Mouse (Mus musculus): ENCODE data around the gene Cers4.

The Cers4 gene

GRCm38 (mm10) chr8:4492851-4493685, at the start of gene Cers4:
Cers4 (plus strand) TSS chr8:4493026.
- DNase-seq (ENCODE audit: low spot score): peak; percentile 68

GRCm38 (mm10) chr8:4458165-4458564, 34.7 kb upstream of the Cers4 start:
- DNase-seq (ENCODE audit: low spot score): no peak

- no peak for DNase-seq (ENCODE audit: low spot score)
Observed at GRCm38 (mm10) chr8:4463061-4463460, 29.8 kb upstream of the Cers4 start.

DNA sequence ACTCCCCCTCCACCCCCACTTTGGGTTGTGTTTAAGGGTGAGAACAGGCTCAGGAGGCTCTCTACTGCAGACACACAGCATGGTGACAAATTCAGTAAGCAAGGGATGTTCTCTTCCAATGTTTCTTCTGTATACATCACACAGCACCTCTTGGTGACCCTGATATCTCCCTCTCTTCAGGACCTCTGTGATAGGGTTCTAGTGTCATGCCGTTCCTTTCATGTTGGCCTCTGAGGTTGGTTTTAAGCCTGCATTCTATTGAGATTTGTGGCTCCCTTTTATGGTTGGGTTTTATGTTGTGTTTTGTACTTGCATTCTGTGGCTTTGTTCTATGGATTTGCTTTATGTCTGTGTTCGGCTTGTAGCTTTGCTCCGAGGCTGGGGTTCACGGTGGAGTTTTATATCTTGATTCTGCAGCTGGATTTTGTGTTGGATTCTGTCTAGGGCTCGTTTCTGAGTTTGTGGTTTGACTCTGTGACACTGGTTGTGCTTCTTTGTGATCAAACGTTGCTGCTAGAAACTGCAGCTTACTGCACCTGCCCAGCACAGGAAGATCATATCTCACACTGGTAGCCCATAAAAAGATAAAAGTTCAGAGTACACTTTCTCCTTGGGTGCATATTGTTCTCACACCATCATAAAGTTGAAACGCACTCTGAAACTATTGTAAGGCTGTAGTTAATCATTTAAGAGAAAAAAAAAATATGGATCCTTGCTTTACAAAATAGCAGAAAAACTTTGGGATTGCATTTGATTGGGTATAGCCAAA, 18.2 kb upstream of the Cers4 start:
- no peak for DNase-seq (ENCODE audit: low spot score)

DNA sequence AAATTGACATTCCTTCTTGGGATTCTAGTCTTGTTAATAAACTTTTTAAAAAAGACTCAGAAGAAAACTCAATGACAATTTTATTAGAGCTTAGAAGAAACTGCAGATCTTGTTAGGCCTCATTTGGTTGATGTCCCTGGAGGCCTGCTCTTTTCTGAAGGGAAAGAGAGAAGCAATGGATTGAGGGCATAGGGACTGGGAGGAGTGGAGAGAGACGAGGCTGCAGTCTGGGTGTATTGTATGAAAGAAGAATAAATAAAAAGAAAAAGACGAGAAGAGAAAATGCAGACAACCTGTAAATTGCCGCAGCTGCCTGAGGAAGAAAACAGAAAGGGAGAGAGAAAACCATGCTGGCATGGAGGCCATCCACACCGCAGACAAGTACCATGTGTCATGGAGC, 11.7 kb upstream of the Cers4 start:
- DNase-seq (ENCODE audit: low spot score): no peak

DNA sequence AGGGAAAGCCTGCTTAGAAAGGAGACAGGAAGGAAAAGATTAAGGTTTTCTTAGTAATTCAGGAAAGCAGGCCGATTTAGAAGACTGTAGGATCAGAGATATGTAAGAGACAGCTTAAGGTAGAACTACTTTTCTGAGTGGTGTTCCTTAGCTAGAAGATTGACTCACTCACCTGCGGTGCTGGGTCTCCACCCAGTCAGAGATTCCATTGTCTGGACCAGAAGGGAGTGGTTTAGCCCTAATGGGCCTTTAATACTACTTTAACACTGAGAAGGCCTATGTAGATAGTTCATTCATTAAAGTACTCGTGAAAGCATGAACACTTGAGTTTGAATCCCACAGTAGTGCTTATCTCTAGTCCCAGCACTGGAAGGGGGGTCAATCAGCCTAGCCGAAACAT, 11.2 kb upstream of the Cers4 start:
- DNase-seq (ENCODE audit: low spot score): no peak

- no peak for DNase-seq (ENCODE audit: low spot score)
Observed at GRCm38 (mm10) chr8:4482501-4482900, 10.3 kb upstream of the Cers4 start.

DNA sequence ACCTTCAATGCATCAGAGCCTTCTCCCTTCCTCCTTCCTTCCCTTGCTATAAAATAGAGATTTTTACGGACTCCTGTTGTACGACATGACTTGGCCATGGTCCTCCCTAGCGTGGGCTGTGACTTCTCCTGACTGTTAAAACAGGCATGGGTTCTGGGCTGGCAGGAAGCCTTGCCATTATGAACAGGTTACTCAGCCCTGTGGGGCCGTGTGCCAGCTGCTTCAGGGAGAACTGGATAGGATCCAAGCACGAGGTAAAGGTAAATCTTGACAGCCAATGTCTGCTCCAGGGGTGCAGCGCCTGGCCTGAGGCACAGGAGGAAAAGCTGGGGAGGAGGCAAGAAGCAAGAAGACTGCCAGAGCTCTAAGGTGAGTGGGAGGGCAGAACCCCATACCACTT, 9.5 kb upstream of the Cers4 start:
- DNase-seq (ENCODE audit: low spot score): no peak

DNA sequence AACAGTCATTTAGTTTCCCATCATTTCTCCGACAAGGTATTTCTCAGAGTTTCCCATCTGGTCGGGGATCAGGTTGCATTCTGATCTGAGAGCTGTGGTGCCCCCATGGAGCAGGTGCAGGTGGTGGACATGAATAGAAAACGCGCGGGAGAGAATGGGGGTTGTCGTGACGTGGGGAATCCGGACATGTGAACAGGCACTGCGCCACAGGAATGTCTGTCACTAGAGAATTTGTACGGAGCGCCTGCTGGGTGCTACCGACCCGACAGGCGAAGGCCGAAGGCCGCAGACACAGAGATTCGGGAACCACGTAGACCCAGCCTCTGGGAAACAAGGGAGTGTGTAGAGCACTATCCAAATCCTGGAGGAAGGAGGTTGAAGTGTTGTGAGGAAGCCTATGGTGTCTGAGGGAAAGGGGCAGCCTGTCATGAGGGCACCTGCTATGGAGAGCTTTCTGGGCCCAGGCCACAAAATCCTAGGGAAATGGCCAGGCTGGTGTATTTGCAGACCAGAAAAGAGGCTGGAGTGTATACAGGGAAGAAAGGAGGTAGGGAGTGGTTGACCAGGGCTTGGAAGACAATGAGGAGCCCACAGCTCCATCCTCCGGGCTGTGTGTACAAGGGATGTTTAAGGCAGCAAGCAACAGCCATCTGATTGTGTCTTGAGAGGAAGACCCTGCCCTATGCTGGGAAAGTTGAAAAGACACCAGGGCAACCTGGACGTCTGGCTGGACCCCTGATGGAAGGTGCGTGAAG, 1.0 kb downstream of the Cers4 start:
- peak; percentile 15 for DNase-seq (ENCODE audit: low spot score)

GRCm38 (mm10) chr8:4495976-4496375, 3.1 kb downstream of the Cers4 start:
- DNase-seq (ENCODE audit: low spot score): no peak

DNA sequence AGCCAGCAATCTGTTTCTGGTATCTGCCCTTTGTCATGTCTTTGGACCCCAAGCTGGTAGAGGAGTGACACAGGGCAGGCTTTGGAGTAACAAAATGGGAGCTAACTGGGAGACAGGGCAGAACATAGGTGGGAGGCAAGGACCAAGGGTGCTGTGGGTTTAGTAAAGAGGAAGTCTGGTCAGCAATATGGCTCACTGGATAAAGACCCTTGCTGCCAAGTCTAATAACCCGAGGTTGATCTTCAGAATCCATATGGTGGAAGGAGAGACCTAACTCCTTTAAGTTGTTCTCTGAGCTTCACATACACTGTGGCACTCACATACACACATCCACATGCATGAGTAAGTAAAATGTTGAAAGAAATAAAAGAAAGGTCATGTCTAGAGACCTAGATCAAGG, 4.8 kb downstream of the Cers4 start:
- no peak for DNase-seq (ENCODE audit: low spot score)

GRCm38 (mm10) chr8:4505364-4505763, 12.5 kb downstream of the Cers4 start:
- DNase-seq (ENCODE audit: low spot score): no peak

DNA sequence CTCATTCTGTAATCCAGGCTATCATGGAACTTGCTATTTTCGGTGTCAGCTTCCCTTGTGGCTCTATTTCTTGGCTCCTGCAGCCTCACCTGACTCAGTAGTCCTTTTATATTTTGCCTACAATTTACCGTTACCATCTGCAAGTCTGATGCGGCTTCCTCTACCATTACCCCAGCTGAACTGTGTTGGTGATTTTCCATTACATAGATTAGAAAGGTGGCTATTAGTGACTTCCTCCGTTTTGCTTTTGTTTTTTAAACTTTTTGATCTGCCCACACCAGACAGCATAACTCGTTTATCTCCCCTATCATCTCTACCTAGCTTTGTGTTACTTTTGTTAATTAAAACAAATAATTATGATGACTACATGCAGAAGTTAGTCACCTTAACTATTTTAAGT, 14.7 kb downstream of the Cers4 start:
- DNase-seq (ENCODE audit: low spot score): no peak

- DNase-seq (ENCODE audit: low spot score): no peak
Observed at GRCm38 (mm10) chr8:4510824-4511223, 18.0 kb downstream of the Cers4 start.

- DNase-seq (ENCODE audit: low spot score): no peak
Observed at GRCm38 (mm10) chr8:4511429-4512115, 18.7 kb downstream of the Cers4 start.

GRCm38 (mm10) chr8:4512116-4512495, 19.3 kb downstream of the Cers4 start:
- no peak for DNase-seq (ENCODE audit: low spot score)

DNA sequence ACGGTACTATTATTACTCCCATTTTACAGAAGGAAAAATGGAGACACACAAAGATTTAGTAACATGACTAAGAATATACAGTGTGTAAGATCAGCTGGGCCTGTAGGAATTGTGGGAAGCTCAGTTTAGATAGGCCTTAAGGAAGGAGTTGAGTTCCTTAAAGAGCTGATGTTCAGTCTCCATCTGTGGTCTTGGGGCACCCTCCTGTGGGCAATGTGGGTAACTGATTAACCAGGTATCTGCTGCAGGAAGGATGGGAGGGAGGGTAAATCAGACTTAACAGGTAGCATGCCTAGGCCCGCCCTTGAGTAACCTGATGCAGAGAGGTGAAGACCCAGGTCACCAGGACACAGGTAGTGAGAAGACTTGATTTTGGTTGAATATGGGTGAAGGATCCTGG, 23.3 kb downstream of the Cers4 start:
- peak; percentile 28 for DNase-seq (ENCODE audit: low spot score)

DNA sequence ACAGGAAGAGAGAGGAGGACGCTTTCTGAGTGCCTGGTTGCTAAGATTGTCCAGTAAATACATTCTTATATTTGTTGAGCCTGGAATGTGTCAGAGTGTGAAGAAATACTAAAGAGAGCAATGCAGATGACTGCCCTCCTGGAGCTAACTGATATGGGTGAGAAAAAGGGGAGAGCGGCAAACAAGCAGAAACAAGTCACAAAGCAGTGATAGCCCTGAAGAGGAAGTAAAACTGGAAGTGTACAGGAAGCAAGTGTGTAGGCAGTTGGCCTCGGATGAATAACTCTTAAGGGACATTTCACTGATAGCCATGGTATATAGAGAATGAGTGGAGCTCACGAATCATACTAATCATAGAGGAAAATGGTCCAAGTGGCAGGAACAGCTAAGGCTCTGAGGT, 28.6 kb downstream of the Cers4 start:
- DNase-seq (ENCODE audit: low spot score): no peak

DNA sequence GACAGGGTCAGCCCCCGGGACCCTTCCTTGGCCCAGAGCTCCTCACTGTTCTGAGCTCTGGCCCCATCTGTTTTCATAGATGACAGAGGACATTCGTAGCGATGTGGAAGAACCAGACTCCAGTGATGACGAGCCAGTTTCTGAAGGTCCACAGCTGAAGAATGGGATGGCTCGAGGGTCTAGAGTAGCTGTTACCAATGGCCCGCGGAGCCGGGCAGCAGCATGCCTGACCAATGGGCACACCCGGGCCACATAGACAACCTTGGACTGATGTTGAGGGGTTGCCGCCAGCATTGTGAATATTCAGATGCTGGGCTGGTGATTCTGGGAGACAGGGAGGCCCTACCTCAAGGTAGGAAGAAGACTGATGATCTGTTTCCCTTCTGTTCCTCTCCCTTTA, 30.7 kb downstream of the Cers4 start:
- DNase-seq (ENCODE audit: low spot score): no peak
